Mouse (Mus musculus): ENCODE measurements at regions not wholly inside any gene's neighbourhood (a gene's known extent, or its start where the extent isn't known, plus 50 kb on each side); places are given as distances from the start of the nearest gene placed in this dataset.
A peak's percentile ranks its signal among the peaks of the same experiment; 100 is the strongest.

DNA sequence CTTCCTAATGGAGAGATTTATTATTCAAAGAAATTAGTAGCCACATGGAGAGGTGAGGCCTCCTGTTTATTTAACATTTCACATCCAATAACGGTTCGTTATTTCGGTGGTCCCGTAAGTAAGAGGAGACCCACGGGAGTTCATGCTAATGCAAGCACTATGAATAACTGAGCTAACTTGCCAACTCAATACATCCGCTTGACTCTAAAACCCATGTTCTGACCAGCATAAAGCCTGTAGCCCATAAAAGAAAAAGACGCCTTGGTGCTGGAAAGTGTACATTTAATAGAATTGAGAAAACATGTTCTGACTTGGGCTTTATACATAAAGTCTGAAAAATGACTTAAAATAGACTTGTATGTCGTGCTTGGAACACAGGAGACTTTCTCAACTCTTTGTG is 198.1 kb upstream of the Dkk2 start:
- no peak for ATAC-seq (replicated peaks in 1 of 2; ENCODE audit: insufficient read depth in 1 of 2, low FRiP score in 2 of 2, low TSS enrichment in 1 of 2, low read depth in 1 of 2, poor library complexity in 2 of 2, severe bottlenecking in 2 of 2)

DNA sequence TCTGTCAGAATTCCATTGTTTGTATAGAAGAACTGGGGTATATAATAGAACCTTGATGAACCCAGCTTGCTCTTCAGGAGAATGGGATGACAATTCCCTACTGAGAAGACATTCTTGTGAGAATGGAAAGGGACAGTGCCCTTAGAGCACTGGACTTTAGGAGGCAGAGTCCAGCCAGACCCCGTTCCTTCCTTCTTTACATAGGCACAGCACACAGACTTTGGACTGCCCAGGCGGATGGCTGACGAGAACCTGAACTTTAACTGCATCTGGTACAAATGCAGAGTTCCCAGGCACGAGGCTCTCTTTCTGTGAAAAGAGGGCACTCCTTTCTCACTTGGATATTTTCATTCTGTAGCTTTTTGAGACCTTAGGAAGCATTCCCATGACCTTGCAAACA is 197.4 kb upstream of the Dkk2 start:
- no peak for ATAC-seq (replicated peaks in 1 of 2; ENCODE audit: insufficient read depth in 1 of 2, low FRiP score in 2 of 2, low TSS enrichment in 1 of 2, low read depth in 1 of 2, poor library complexity in 2 of 2, severe bottlenecking in 2 of 2)

DNA sequence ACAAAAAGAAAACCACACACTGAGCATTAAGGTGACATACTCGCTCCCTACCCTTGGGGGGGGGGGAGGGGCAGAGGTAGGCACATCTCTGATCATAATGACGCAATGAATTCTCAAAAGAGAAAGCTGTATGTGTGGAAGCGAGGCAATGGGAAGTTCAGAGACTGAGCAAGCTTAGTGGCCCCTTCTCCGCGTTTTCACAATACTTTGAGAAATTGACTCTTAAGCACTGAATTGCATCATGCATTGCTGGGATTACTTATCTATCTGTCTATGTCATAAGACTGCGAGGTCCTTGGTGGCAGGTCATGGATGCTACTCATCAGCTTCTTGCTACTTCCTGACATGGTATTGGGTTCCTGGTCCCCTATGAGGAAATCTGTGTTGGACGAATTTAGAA is 193.2 kb upstream of the Dkk2 start:
- ATAC-seq (replicated peaks in 1 of 2; ENCODE audit: insufficient read depth in 1 of 2, low FRiP score in 2 of 2, low TSS enrichment in 1 of 2, low read depth in 1 of 2, poor library complexity in 2 of 2, severe bottlenecking in 2 of 2): no peak

DNA sequence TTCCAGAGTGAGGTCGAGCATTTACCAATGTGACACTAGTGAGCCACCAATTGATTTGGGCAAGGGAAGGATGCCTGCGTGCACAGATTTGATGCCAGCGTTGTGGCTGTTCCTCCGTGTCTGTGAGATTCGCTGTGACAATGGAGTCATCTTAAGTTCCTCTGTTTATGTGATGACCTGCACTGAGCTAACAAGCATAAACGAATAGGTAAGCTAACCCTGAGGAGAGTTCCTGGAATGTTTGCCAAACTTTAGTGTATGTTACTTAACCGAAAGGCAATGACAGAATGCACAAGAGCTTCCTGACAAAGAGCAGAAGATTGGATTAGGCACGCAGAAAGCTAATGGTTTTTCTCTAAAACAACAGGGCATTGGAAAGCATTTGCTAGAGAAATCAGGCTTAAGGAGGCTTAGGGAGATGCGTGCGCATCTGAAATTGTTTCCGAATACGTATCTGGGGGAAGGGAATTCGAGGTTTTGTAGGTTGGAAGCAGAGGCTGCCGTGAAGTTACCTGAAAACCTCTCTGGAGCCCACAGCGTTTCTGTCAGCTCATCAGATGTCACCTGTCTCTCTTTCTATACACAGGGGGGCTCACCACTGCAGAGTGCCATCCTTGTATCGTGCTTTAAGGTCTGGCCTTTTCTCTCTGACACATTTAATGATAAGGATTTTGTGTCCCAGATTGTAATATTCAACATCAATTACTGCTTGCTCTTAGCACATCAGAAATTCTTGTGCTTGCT is 191.9 kb upstream of the Dkk2 start:
- ATAC-seq (replicated peaks in 1 of 2; ENCODE audit: insufficient read depth in 1 of 2, low FRiP score in 2 of 2, low TSS enrichment in 1 of 2, low read depth in 1 of 2, poor library complexity in 2 of 2, severe bottlenecking in 2 of 2): no peak

DNA sequence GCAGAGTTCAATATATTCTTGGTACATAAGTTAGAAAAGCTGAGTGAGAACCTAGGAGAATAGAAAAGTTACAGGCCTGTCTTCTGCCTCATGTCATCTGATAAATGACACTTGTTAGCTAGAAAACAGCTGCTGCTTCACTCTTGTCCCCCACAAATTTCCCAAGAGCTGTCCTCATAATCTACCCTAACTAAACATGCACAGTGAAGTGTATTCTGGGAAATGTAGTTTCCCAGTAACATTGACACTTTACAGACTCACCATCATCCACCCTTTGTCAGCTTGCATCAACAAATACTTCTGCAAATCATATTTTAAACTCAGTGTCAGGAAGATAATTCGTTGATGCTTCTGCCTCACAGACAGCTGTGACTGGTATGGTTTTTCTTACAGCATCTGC is 190.0 kb upstream of the Dkk2 start:
- no peak for ATAC-seq (replicated peaks in 1 of 2; ENCODE audit: insufficient read depth in 1 of 2, low FRiP score in 2 of 2, low TSS enrichment in 1 of 2, low read depth in 1 of 2, poor library complexity in 2 of 2, severe bottlenecking in 2 of 2)

DNA sequence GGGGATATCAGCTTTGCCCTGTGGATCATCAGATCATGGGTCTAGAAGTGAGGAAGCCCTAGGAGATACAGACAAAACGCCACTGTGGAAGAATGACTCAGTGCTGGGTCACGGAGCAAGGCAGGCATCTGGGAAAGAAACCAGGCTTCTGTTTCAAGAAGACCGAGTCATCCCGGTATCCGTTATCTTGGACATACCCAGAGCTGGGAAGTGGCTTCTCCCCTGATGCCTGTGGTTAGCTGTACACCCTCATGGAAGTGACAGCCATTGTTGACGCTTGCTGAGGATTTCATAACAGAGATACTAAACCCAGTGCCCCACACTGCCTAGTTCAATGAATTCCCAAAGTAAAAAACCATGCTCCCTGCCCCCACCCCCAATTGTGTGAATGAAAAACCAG is 171.6 kb upstream of the Dkk2 start:
- no peak for ATAC-seq (replicated peaks in 1 of 2; ENCODE audit: insufficient read depth in 1 of 2, low FRiP score in 2 of 2, low TSS enrichment in 1 of 2, low read depth in 1 of 2, poor library complexity in 2 of 2, severe bottlenecking in 2 of 2)

DNA sequence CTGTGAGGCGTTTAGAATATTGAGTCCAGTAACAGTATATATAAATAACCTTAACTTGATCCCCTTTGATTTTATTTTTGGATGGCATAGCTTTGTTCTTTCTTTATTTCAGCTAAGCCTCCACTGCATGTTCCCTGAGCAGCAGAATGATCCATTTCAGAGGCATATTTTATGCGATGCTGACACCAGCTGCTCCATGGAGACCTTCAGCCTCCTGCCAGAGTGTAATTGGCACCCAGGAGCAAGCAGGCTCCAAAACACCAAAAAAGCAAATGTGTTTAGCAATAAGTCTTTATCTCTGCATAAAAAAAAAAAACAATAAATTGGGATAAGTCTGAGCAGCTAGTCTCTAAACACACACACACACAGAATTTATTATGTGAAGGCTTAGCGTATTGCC is 170.7 kb upstream of the Dkk2 start:
- ATAC-seq (replicated peaks in 1 of 2; ENCODE audit: insufficient read depth in 1 of 2, low FRiP score in 2 of 2, low TSS enrichment in 1 of 2, low read depth in 1 of 2, poor library complexity in 2 of 2, severe bottlenecking in 2 of 2): no peak

DNA sequence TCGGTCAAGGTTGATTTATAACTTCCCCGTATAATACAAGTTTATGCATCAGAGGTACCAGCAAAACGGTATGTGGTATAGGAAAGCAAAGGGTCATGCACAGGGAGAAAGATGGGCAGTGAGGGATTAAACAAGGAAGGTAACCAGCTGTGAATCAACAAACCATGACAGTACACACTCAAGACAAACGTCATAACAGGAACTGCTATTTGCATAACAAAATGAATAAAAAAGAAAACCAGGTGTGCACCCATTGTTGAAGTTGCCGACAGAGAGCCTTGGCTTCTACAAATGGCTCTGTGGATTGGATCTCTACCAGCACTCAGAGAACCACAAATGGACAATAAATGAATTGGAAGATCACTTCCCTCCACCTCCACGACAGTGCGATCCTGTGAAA is 170.1 kb upstream of the Dkk2 start:
- ATAC-seq (replicated peaks in 1 of 2; ENCODE audit: insufficient read depth in 1 of 2, low FRiP score in 2 of 2, low TSS enrichment in 1 of 2, low read depth in 1 of 2, poor library complexity in 2 of 2, severe bottlenecking in 2 of 2): no peak

DNA sequence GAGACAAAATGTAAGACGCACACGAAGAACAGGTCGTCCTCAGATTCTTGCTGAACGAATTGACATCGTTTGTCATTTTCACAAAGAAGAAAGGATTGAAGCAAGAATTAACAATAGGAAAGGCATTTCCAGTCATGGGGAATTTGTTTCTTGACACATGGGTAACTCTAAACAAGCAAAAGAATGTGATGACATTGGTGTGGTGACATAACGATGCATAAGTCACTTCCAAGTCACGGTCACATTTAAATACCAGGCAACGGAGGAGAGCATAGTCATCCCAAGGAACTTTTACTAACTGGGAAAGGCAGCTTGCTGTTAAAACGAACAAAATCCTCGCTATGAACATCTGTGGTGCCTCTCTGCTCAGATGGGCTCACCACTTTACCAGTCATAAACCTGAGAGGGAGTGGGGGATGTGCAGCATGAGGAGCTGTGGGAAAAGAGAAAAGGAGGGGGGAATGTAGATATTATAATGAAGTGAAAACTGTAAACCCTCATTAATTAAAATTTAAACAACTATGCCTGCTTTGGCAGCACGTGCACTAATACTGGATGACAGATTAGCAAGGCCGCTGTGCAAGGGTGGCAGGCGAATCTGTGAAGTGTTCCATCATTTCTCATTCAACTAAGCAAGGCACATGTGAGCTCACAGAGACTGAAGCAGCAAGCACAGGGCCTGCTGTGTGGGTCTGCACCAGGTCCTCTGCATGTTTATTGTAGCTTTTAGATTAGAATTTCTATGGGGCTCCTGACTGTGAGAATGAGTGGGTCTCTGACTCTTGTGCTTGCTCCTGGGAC is 167.2 kb upstream of the Dkk2 start:
- ATAC-seq (replicated peaks in 1 of 2; ENCODE audit: insufficient read depth in 1 of 2, low FRiP score in 2 of 2, low TSS enrichment in 1 of 2, low read depth in 1 of 2, poor library complexity in 2 of 2, severe bottlenecking in 2 of 2): no peak

DNA sequence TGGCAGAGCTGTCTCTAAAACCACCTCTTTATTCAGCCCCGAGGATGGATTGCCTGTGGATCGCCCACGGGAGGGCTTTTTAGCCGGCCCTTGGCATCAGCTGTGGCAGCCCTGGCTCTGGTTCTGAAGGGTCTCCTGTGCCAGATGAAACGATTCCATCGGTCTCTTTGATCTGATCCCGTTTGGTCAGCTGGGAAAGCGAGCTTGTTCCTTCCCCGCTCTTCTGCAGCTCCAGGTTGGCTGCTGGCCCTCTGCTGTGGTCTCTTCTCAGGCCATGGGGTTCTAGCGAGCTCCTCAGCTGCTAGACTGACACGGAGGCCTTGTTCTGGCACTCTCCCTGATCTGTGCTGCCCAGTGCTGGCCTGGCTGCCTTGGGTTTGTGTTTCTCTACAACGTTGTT is 165.6 kb upstream of the Dkk2 start:
- no peak for ATAC-seq (replicated peaks in 1 of 2; ENCODE audit: insufficient read depth in 1 of 2, low FRiP score in 2 of 2, low TSS enrichment in 1 of 2, low read depth in 1 of 2, poor library complexity in 2 of 2, severe bottlenecking in 2 of 2)

DNA sequence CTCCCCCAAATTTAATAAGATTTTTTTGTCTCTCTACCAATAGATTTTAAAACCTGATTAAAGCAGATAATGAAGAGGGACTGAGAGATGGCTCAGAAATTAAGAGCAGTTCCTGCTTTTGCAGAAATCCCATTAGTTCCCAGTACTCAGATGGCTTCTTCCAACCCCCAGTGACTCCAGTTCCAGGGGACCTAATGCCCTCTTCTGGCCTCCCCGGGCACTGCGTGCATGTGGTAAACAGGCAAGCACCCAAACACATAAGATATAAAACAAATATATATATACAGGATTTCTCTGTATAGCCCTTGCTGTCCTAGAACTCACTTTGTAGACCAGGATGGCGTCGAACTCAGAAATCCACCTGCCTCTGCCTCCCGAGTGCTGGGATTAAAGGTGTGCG is 163.9 kb upstream of the Dkk2 start:
- 0 out of 4 replicates have a peak, but pooled peaks of 1 of the 2 experiments have one; percentile 42 for ATAC-seq (replicated peaks in 1 of 2; ENCODE audit: insufficient read depth in 1 of 2, low FRiP score in 2 of 2, low TSS enrichment in 1 of 2, low read depth in 1 of 2, poor library complexity in 2 of 2, severe bottlenecking in 2 of 2)

DNA sequence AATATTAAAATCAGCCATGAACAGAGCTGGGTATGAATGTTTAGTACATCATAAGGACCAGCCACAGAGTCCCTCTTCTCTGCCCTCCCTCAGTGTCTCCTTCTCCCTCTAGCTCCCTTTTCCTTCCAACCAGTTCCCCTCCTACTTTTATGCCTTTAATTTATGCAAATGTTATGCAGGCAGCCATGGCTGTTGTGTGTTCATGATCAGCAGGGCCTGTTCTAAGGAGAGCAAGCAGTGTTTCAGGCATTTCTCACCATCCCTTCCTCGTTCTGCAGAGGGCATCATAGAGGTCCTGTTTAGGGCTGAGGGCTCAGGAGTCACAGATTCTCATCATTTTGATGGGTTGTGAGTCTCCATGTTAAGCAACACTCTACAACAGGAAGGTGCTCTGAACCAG is 162.4 kb upstream of the Dkk2 start:
- no peak for ATAC-seq (replicated peaks in 1 of 2; ENCODE audit: insufficient read depth in 1 of 2, low FRiP score in 2 of 2, low TSS enrichment in 1 of 2, low read depth in 1 of 2, poor library complexity in 2 of 2, severe bottlenecking in 2 of 2)

DNA sequence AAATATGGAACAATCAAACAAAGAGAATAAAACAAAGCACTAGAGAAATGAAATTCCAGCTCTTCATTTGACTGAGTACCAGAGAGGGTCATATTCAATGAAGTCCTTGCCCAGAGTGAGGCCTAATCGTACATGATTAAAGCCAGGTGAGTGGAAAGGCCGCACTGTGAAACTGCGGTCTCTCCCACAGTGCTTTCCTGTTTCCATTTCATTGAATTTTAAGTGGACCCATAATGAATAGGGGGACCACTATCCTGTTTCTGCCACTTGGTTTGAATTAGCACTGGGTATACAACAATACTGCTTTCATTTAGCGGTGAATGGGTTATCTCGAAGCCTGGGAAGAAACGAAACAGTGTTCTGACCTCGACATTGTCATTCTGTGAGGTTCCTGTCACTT is 144.2 kb upstream of the Dkk2 start:
- ATAC-seq (replicated peaks in 1 of 2; ENCODE audit: insufficient read depth in 1 of 2, low FRiP score in 2 of 2, low TSS enrichment in 1 of 2, low read depth in 1 of 2, poor library complexity in 2 of 2, severe bottlenecking in 2 of 2): no peak

DNA sequence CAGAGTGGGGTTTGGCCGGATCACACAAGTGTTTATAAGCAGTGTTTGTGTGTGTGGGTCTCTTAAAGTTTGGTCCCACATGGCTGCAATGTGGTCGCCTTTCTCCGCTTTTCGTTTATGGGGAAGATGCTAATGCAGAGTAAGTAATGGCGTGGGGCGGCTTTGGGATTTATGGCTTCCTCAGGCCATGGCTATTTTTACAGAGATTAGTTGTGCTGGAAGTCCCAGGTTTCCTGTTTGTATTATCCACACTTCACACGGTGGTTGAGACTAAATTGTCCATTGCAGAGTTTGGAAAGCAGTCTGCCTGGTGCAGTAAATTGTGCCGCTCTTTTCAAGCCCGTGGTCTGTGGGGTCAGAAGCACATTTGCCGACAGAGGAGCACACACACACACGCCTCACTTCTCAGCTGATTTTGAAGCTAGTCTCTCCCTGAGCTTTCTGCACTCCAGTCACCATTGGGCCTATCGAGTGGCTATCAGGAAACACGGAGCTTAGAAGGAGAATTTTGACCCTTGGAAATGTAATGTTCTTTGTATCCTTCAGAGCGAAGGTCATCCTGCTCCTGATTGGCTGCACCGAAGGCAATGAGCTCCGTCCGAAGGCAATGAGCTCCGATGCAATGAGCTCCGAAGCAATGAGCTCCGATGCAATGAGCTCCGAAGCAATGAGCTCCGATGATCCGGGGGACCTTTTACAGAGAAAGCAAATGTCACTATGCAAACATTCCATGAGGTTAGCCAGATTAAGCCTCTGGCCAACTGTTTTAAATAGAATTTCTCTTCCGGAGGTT is 142.9 kb upstream of the Dkk2 start:
- ATAC-seq (replicated peaks in 1 of 2; ENCODE audit: insufficient read depth in 1 of 2, low FRiP score in 2 of 2, low TSS enrichment in 1 of 2, low read depth in 1 of 2, poor library complexity in 2 of 2, severe bottlenecking in 2 of 2): peak in 1 of 2 experiments; percentile 56; a peak in 2 of 4 replicates

DNA sequence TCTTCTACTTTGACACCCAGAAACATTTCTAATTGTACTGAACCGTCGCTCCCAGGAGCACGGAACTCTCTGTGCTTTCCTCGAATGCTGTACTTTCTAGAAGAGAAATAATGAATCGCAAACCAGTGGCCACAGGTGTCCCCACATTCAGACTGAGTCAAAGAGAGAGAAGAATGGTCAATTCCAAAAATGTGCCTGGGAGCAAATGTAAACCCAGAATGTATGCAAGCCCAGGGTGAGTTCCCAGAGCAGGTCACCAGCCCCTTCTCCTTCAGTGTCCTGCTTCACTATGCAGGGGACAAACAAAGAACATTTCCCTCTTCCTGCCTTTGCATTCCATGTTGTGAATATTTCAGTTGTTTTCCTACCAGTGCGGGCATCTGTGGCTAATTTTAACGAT is 141.7 kb upstream of the Dkk2 start:
- no peak for ATAC-seq (replicated peaks in 1 of 2; ENCODE audit: insufficient read depth in 1 of 2, low FRiP score in 2 of 2, low TSS enrichment in 1 of 2, low read depth in 1 of 2, poor library complexity in 2 of 2, severe bottlenecking in 2 of 2)

DNA sequence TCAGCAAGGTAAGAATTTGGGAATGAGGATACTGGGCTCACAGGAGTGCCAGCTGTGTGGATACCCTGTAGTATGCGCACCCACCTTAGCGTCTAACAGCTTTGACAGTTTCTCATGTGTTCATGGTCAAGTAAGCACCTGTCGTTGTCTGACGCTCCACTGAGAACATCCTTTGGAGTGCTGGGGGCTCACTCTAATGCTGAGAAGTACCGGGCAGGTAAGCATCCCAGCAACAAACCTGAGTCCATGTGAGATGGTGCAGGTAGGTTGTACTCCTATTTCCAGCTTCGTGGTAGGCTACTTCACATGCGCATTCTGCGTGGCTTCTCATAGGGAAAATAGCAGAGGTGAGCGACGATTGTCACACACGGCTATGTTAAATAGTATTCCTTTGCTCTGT is 129.3 kb upstream of the Dkk2 start:
- ATAC-seq (replicated peaks in 1 of 2; ENCODE audit: insufficient read depth in 1 of 2, low FRiP score in 2 of 2, low TSS enrichment in 1 of 2, low read depth in 1 of 2, poor library complexity in 2 of 2, severe bottlenecking in 2 of 2): no peak

DNA sequence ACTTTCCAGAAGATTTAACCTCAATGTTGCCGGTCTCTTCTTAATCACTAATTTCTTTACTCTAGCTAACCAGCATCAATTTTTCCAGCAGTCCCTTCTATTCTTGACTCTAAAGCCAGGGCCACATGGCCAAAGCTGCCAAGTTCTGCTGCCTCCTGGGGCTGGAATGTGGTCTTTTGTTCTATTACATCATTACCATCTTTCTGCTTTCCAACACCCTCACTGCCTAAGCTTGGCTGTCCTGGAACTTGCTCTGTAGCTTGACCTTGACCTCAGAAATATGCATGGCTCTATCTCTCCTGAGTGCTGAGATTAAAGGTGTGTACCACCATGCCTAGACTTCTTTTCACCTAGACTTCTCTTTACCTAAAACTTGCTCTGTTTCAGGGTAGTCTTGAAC is 124.5 kb upstream of the Dkk2 start:
- no peak for ATAC-seq (replicated peaks in 1 of 2; ENCODE audit: insufficient read depth in 1 of 2, low FRiP score in 2 of 2, low TSS enrichment in 1 of 2, low read depth in 1 of 2, poor library complexity in 2 of 2, severe bottlenecking in 2 of 2)

DNA sequence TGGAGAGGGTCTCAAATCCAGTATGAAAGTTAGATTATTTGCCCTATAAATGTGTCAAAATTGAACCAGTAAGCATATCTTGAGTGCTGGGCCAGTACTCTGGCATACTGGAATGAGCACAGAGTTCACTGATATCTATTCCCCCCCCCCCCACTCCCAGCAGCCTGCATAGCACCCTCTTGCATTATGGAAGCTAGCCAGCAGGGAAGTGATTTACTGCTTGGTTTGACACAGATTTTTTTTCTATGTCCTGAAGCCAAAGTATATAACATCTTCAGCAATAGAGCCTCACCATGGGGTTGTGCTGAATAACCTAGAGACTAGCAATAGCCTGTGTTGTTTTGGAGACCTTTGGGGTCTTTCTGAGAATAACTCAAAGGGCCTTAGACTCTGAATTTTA is 123.5 kb upstream of the Dkk2 start:
- no peak for ATAC-seq (replicated peaks in 1 of 2; ENCODE audit: insufficient read depth in 1 of 2, low FRiP score in 2 of 2, low TSS enrichment in 1 of 2, low read depth in 1 of 2, poor library complexity in 2 of 2, severe bottlenecking in 2 of 2)
